Mouse (Mus musculus): ENCODE data around the gene Pld4. TPM values are rescaled to one million over a fixed set of nuclear protein-coding genes. Genes with fewer than 3 reads are reported as not detected.

The Pld4 gene
- 4.0 and 5.3 TPM in 2 replicates for polyA plus RNA-seq (2015; fragmentation: Nextera tagmentation; extraction: Ambion mirVana)

- Histone ChIP-seq H3K4me2 (ENCODE audit: low read length) (no peak within 1 kb of the TSS), H3K4me3 (replicated peaks; ENCODE audit: low read length) (no peak within 1 kb of the TSS), H3K4me1 (replicated peaks; ENCODE audit: control insufficient read depth, insufficient read depth, low read length) (no peaks in the 10 kb centered on the region), H3K27me3 (replicated peaks; ENCODE audit: control insufficient read depth, insufficient read depth, low read length) (no peaks in the 10 kb centered on the region), H3K9me3 (ENCODE audit: control insufficient read depth, low read length) (no peaks in the 10 kb centered on the region), H3K27ac (ENCODE audit: low read length) (no peak within 1 kb of the TSS), H3K36me3 (ENCODE audit: control insufficient read depth, insufficient read depth) (no peaks in the 10 kb centered on the region), H3K9ac (replicated peaks; ENCODE audit: low read depth, low read length) (no peak within 1 kb of the TSS)
- no peak for ATAC-seq
- WGBS, result 45% methylated on average over 4 of the region's 4 CpGs
Measured at GRCm38 (mm10) chr12:112760154-112760926, at the start of gene Pld4. Gene Pld4 (plus strand): TSS chr12:112760655.

GRCm38 (mm10) chr12:112713984-112714383 lies 46.5 kb upstream of the Pld4 start:
- Histone ChIP-seq H3K4me2 (ENCODE audit: low read length) (no peak overlapping the region), H3K27ac (ENCODE audit: low read length) (peak overlapping the region; percentile 6), H3K27me3 (replicated peaks; ENCODE audit: control insufficient read depth, insufficient read depth, low read length) (no peaks in the 10 kb centered on the region), H3K9ac (replicated peaks; ENCODE audit: low read depth, low read length) (0 out of 2 replicates have a peak overlapping the region, but pooled peaks have one; percentile 4), H3K9me3 (ENCODE audit: control insufficient read depth, low read length) (no peaks in the 10 kb centered on the region), H3K4me1 (replicated peaks; ENCODE audit: control insufficient read depth, insufficient read depth, low read length) (peaks cover 8% of the 10 kb centered on the region), H3K36me3 (ENCODE audit: control insufficient read depth, insufficient read depth) (no peaks in the 10 kb centered on the region), H3K4me3 (replicated peaks; ENCODE audit: low read length) (no peak overlapping the region)
- WGBS, result 54% methylated on average over 3 of the region's 3 CpGs
- ATAC-seq, result peak; percentile 41; the same call in 1 of the 2 replicates

GRCm38 (mm10) chr12:112717140-112717539 lies 43.3 kb upstream of the Pld4 start:
- Histone ChIP-seq H3K9me3 (ENCODE audit: control insufficient read depth, low read length) (no peaks in the 10 kb centered on the region), H3K27ac (ENCODE audit: low read length) (no peak overlapping the region), H3K4me2 (ENCODE audit: low read length) (no peak overlapping the region), H3K4me1 (replicated peaks; ENCODE audit: control insufficient read depth, insufficient read depth, low read length) (peaks cover 8% of the 10 kb centered on the region), H3K27me3 (replicated peaks; ENCODE audit: control insufficient read depth, insufficient read depth, low read length) (no peaks in the 10 kb centered on the region), H3K36me3 (ENCODE audit: control insufficient read depth, insufficient read depth) (no peaks in the 10 kb centered on the region), H3K4me3 (replicated peaks; ENCODE audit: low read length) (no peak overlapping the region), H3K9ac (replicated peaks; ENCODE audit: low read depth, low read length) (no peak overlapping the region)
- 30% methylated on average over 7 of the region's 7 CpGs for WGBS
- no peak for ATAC-seq

- no peak overlapping the region for H3K9ac ChIP-seq (replicated peaks; ENCODE audit: low read depth, low read length)
Measured at GRCm38 (mm10) chr12:112718995-112719394, 41.5 kb upstream of the Pld4 start.

GRCm38 (mm10) chr12:112720216-112720615 lies 40.2 kb upstream of the Pld4 start, which contains the start of gene Cep170b:
Gene Cep170b (plus strand): TSS chr12:112720455.
- no peak for ATAC-seq
- peak within 1 kb of the TSS; percentile 78 for H3K4me3 ChIP-seq (replicated peaks; ENCODE audit: low read length)
- H3K4me1 ChIP-seq (replicated peaks; ENCODE audit: control insufficient read depth, insufficient read depth, low read length), result peaks cover 20% of the 10 kb centered on the region
- no peaks in the 10 kb centered on the region for H3K9me3 ChIP-seq (ENCODE audit: control insufficient read depth, low read length)
- H3K36me3 ChIP-seq (ENCODE audit: control insufficient read depth, insufficient read depth), result no peaks in the 10 kb centered on the region
- H3K27ac ChIP-seq (ENCODE audit: low read length), result no peak within 1 kb of the TSS
- H3K4me2 ChIP-seq (ENCODE audit: low read length), result peak within 1 kb of the TSS; percentile 69
- WGBS, result 77% methylated on average over 6 of the region's 6 CpGs
- no peaks in the 10 kb centered on the region for H3K27me3 ChIP-seq (replicated peaks; ENCODE audit: control insufficient read depth, insufficient read depth, low read length)
- peak within 1 kb of the TSS; percentile 84; the same call in 1 of the 2 replicates for H3K9ac ChIP-seq (replicated peaks; ENCODE audit: low read depth, low read length)

More at GRCm38 (mm10) chr12:112718995-112719394, 41.5 kb upstream of the Pld4 start:
- Histone ChIP-seq H3K4me1 (replicated peaks; ENCODE audit: control insufficient read depth, insufficient read depth, low read length) (peaks cover 17% of the 10 kb centered on the region), H3K36me3 (ENCODE audit: control insufficient read depth, insufficient read depth) (no peaks in the 10 kb centered on the region), H3K4me2 (ENCODE audit: low read length) (no peak overlapping the region), H3K27me3 (replicated peaks; ENCODE audit: control insufficient read depth, insufficient read depth, low read length) (no peaks in the 10 kb centered on the region), H3K4me3 (replicated peaks; ENCODE audit: low read length) (no peak overlapping the region), H3K9me3 (ENCODE audit: control insufficient read depth, low read length) (no peaks in the 10 kb centered on the region), H3K27ac (ENCODE audit: low read length) (no peak overlapping the region)
- ATAC-seq, result no peak
- WGBS, result 75% methylated on average over 5 of the region's 5 CpGs

GRCm38 (mm10) chr12:112720890-112721423 lies 39.5 kb upstream of the Pld4 start:
- Histone ChIP-seq H3K27ac (ENCODE audit: low read length) (no peak overlapping the region), H3K4me3 (replicated peaks; ENCODE audit: low read length) (peak overlapping the region; percentile 78), H3K9ac (replicated peaks; ENCODE audit: low read depth, low read length) (peak overlapping the region; percentile 84; the same call in 1 of the 2 replicates), H3K4me2 (ENCODE audit: low read length) (peak overlapping the region; percentile 69), H3K36me3 (ENCODE audit: control insufficient read depth, insufficient read depth) (no peaks in the 10 kb centered on the region), H3K27me3 (replicated peaks; ENCODE audit: control insufficient read depth, insufficient read depth, low read length) (no peaks in the 10 kb centered on the region), H3K9me3 (ENCODE audit: control insufficient read depth, low read length) (no peaks in the 10 kb centered on the region), H3K4me1 (replicated peaks; ENCODE audit: control insufficient read depth, insufficient read depth, low read length) (peaks cover 27% of the 10 kb centered on the region)
- WGBS, result 32% methylated on average over 12 of the region's 12 CpGs
- no peak for ATAC-seq

- ATAC-seq, result peak; percentile 54
- Histone ChIP-seq H3K36me3 (ENCODE audit: control insufficient read depth, insufficient read depth) (no peaks in the 10 kb centered on the region; the same call in 1 of the 2 replicates), H3K27me3 (replicated peaks; ENCODE audit: control insufficient read depth, insufficient read depth, low read length) (no peaks in the 10 kb centered on the region), H3K4me2 (ENCODE audit: low read length) (peak overlapping the region; percentile 69), H3K4me3 (replicated peaks; ENCODE audit: low read length) (peak overlapping the region; percentile 78), H3K9me3 (ENCODE audit: control insufficient read depth, low read length) (no peaks in the 10 kb centered on the region), H3K27ac (ENCODE audit: low read length) (no peak overlapping the region), H3K4me1 (replicated peaks; ENCODE audit: control insufficient read depth, insufficient read depth, low read length) (peaks cover 32% of the 10 kb centered on the region), H3K9ac (replicated peaks; ENCODE audit: low read depth, low read length) (peak overlapping the region; percentile 84)
- 3% methylated on average over 49 of the region's 69 CpGs for WGBS
Measured at GRCm38 (mm10) chr12:112721424-112722239, 38.8 kb upstream of the Pld4 start.

GRCm38 (mm10) chr12:112722240-112723027 lies 38.0 kb upstream of the Pld4 start:
- Histone ChIP-seq H3K27me3 (replicated peaks; ENCODE audit: control insufficient read depth, insufficient read depth, low read length) (no peaks in the 10 kb centered on the region), H3K4me3 (replicated peaks; ENCODE audit: low read length) (peak overlapping the region; percentile 78), H3K36me3 (ENCODE audit: control insufficient read depth, insufficient read depth) (no peaks in the 10 kb centered on the region; the same call in 1 of the 2 replicates), H3K4me2 (ENCODE audit: low read length) (peak overlapping the region; percentile 69), H3K4me1 (replicated peaks; ENCODE audit: control insufficient read depth, insufficient read depth, low read length) (peaks cover 35% of the 10 kb centered on the region), H3K9ac (replicated peaks; ENCODE audit: low read depth, low read length) (peak overlapping the region; percentile 84), H3K27ac (ENCODE audit: low read length) (no peak overlapping the region), H3K9me3 (ENCODE audit: control insufficient read depth, low read length) (no peaks in the 10 kb centered on the region)
- WGBS, result under 1% methylated on average over 72 of the region's 75 CpGs
- ATAC-seq, result peak; percentile 51
